Mouse (Mus musculus) forelimb bud, embryonic 11.5 days (tissue): Measurements from ENCODE around the gene Dhdh.
A peak's percentile ranks its signal among the peaks of the same experiment; 100 is the strongest.
"Not testable (repeated sequence)": the region's sequence is repeated elsewhere in the genome, so short reads cannot be mapped to it uniquely, and the experiment has no call there.

Source experiments
- DNase-seq: peaks from one replicate; pipeline ENCODE4 v3.0.0-alpha.2; 2012; ENCODE audit warnings: low read depth, low spot score

Dhdh gene

DNA sequence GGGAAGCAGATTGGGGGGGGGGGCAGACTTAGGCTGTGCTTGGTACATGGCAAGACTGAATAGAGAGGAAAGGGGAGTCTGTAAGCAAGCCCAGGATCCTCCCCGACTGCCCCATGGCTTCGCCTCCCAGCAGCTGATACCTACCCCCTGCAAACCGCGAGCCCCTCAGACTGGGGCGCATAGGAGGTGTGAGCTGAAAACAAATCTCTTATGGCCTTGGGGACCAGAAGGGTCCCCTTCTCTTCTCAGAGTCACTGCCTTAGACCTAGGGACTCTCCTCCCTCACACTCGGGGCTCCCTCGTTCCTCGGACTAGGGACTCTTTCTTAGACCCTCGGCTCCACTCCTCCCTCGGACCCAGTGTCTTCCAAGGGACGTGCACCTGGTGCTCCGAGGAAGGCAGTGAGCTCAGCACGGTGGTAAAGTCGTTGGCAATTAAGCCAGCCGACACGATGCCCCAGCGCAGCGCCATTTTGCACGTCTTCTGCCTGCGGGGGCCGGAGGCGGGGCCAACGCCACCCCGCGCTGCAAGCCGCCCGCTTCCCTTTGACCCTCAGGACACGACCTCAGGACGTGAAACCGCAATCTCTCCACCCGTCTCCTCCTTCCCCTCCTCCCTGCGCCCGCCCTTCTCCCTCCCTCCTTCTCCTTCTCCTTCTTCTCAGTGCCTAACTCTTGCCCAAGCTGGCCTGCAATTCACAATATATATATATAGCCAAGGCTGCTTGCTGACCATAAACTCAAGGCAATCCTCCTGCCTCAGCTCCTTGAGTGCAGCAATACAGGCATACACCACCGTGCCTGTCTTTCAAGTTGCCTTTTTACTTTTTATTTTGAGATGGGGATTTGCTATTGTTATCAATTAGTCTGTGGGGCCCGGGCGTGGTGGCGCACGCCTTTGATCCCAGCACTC, at the start of gene Dhdh:
Dhdh (minus strand) TSS at position 513 of the 912 bp plus-strand sequence.
- DNase-seq, result no peak

- DNase-seq, result no peak
Observed at GRCm38 (mm10) chr7:45537602-45538001, 49.0 kb upstream of the Dhdh start.

DNA sequence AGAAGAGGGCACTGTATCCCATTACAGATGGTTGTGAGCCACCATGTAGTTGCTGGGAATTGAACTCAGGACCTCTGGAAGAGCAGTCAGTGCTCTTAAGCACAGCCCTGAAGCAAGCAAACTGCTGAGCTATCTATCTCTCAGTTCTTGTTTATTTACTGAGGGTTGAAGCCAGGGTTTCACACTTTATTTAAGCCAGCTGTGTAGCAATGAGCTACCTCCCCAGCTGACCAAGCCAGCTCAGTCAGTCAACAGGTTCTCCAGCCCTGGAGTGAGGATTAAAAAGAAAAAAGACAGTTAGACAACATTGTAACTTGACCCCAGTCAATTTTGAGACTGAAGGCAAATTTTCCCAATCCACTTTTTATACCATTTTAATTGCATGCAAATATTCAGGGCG, 47.1 kb upstream of the Dhdh start:
- DNase-seq, result no peak

DNA sequence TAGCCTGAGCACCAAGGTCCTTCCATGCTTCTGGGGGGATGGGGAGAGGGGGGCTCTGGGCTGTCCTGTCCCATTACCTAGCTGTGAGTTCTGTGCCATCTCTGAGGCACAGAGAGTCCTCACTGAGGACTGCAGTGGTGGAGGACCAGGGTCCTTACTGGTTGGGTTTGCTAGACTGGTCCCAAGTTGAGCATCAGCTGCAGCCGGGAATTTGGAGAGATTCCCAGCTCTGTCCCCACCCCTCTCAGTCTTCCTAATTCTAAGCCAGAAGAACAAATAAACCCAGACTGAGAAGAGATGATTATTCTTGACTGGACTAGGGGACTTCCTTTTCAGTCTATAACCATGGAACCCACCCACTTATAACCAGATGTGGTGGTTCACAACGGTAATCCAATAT, 42.0 kb upstream of the Dhdh start:
- DNase-seq, result no peak

DNA sequence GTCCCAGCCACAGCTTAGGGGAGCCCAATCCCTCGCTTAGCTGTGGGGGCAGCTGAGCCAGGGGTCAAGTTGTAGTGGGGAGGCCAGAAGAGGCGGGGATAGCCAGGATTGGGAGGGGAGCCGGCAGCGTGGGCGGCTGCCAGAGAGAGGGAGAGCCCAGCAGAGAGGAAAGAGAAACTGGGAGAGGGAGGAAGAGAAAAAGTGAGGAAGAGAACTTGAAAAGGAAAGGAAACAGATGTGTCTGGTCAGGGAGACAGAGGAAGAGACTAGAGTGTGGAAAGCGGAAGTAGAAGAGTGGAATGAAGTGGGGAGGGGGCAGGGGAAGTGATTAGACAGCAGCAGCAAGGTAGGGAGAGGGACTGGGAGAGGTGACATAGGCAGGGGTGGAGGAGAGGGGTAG, 40.9 kb upstream of the Dhdh start:
- DNase-seq, result no peak

GRCm38 (mm10) chr7:45527169-45527568, 38.6 kb upstream of the Dhdh start:
- DNase-seq, result not testable (repeated sequence)

DNA sequence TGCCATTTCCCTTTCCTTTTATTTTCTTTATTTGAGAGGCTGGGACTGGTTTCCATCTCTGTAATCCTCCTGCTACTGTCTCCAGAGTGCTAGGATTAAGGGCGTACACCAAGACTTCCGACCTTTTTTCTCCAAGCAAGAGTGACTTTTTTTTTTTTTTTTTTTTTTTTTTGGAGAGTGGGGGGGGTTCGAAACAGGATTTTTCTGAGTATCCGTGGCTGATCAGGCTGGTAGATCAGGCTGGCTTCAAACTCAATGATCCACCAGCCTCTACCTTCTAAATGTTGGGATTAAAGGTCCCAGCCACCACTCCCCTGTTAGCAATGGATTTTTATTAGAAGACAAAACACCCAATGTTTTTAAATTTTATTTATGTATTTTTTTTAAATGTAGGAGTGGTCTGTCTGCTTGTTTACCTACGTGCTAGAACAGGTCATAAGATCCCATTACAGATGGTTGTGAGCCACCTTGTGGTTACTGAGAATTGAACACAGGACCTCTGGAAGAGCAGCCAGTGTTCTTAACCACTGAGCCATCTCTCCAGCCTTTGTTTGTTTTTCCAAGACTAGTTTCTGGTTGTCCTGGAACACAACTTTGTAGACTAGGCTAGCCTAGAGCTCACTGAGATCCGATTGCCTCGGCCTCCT, 38.0 kb upstream of the Dhdh start:
- DNase-seq, result no peak

GRCm38 (mm10) chr7:45525809-45526473, 37.3 kb upstream of the Dhdh start, which contains the start of the genes Ppp1r15a and Plekha4:
Ppp1r15a (minus strand) TSS chr7:45526268.
Plekha4 (plus strand) TSS chr7:45526330.
- peak; percentile 97 for DNase-seq

- DNase-seq, result no peak
Observed at GRCm38 (mm10) chr7:45524841-45525621, 36.4 kb upstream of the Dhdh start.

GRCm38 (mm10) chr7:45523678-45524170, 35.1 kb upstream of the Dhdh start:
- DNase-seq, result no peak

DNA sequence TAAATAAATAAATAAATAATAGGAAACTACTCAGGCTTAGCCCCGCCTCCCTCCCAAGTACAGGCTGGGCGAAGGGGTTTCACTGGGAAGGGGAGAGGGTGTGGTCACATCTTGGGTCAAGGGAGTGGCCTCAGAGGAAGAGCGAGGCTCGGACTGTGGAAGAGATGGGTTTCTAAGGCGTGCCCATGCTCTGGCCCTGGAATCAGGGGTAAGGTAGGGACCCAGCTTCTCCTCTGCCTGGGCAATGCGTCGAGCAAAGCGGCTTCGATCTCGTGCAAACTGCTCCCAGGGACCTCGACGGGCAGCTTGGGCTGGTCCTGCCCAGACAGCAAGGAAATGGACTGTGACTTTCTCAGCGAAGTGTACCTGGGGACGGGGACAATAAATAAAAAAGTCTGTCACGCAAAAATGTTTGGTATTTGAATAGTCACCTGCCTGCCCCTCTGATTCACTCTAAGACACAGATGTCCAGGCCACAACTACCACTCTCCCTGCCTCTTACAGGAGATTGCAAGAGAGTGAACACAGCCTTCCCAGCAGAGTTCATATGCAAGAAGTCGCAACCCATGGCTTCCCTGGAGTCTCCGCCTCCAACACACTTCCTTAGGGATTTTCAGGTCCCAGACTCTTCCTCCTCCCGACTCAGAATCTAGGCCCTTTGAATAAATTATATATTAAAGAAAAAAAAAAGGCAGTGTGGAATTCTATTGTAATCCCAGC, 34.5 kb upstream of the Dhdh start:
- DNase-seq, result no peak

- DNase-seq, result no peak
Observed at GRCm38 (mm10) chr7:45522194-45522752, 33.7 kb upstream of the Dhdh start.

DNA sequence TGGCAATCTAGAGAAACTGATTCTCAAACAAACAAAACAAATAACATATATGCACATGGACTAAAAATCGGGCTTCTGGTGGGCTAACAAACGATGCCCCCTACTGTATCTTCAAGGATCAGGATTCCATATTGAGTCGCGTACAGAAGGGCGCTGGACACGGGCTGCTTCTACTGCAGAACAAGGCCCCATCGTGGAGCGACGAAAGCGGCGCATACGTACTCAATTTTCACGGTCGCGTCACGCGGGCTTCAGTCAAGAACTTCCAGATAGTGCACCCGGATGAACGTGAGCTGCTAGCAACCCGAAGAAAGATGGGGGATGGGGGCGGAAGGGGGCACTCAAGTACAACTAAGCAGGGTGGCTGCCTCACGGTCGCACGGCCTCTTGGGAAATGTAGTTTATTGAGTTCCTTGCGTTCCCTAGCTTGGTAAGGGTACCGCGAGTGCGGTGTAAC, 33.2 kb upstream of the Dhdh start:
- DNase-seq, result peak; percentile 89

- DNase-seq, result no peak
Observed at GRCm38 (mm10) chr7:45520605-45521004, 32.0 kb upstream of the Dhdh start.

DNA sequence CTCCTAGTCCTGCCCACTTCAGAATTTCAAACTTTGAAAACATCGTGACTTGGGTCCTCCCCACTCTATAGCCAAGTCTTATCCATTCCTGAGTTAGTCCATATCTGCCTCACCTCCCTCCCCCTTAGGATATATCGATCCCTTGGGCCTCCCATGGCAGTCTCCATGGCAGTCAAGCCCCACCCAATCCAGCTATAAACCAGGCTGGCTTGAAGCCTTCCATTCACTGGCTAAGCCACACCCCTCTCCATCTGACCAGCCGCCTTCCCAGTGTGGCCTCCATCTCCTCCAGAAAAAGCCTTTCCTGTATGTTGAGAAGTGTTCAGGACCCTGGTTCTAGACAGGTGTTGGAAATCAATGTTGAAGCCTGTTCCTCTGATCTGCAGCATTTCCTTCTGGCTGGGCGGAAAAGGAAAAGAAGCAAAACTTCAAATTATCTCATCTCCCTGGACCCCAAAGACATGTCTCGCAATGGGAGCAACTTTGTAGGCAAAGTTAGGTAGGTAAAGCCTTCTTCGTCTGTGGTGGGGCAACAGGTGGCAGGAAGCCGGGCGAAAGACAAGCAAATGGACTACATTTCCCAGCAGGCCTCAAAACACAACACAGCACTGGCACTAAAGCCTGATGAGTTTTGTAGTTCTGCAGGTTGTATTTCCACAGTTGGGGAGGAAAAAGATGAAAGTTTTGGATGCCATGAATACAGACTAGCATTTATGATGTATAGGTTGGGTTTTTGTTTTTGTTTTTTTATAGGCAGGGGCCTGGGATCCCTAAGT, 30.9 kb upstream of the Dhdh start:
- no peak for DNase-seq

DNA sequence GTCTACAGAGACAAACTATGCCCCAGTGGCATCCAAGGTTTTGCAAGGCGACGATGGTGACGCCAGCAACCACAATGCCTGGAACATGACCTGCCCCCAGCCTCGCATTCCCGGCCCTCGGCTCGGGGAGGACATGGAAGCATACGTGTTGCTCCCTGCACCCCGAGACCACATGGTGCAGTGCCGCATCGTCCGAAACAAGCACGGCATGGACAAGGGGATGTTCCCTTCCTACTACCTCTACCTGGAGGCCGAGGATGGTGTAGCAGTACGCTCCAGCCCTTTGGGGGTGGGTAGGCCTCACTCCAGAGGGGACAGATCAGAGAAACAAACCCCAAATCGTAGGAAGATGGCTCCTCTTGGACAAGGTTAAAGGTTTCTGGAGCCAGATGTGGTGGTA, 30.0 kb upstream of the Dhdh start:
- no peak for DNase-seq

DNA sequence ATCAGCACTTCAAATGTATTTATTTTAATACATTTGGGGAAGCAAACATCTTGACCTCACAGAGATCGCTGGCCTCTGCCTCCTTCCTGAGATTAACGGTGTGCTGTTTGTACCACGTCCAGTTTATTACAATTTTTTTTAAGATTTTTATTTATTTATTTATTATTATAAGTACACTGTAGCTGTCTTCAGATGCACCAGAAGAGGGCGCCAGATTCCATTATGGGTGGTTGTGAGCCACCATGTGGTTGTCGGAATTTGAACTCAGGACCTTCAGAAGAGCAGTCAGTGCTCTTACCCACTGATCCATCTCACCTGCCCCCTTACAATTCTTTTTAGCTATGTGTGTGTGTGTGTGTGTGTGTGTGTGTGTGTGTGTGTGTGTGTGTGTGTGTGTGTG, 28.2 kb upstream of the Dhdh start:
- DNase-seq, result not testable (repeated sequence)

DNA sequence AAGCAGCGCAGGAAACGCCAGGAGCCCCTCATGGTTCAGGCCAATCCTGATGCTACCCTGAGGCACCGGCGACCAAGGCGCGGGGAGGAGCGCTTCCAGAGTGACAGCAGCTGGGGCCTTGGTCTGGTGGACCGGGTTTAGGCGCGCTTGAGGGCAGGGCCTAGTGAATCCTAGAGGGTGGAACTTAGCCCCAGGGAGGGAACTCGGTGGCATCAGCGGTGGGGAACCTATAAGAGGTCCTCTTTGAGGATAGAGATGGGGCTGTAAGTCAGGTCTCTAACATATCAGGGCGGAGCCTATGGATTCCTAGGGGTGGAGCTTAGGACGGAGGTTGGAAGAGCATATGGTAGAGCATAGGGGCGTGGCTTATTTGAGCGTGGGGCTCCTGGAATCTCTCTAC, 26.8 kb upstream of the Dhdh start:
- no peak for DNase-seq

DNA sequence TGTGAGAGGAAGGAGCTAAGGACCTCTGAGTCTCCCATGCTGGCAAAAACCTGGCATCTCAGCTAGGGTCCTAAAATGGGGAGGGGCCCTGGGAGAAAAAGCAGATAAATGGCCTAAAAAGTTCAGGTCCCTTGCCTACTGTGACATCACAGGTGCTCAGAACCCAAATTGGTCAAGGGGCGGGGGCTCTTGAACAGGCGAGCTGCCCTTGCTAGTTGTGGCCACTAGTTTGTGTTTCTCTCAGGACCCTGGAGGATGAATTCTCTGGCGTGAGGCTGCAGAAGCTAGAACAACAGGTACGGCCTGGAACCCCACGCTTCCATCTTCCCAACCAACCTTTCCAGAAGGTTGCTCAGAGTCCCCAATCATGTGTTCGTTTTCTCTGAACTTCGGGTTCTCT, 25.8 kb upstream of the Dhdh start:
- DNase-seq, result no peak
